Mouse (Mus musculus) midbrain, embryonic 16.5 days (tissue): ENCODE measurements around the gene Grik1. TPM values are rescaled to one million over a fixed set of nuclear protein-coding genes. Genes with fewer than 3 reads are reported as not detected.

Experiments used
- ATAC-seq: fragments of 200-750 bp; cut with Nextera tagmentation; 2 replicates; pipeline ENCODE4 v1.8.0; 2017; ENCODE audit warnings: moderate TSS enrichment
- H3K27ac ChIP-seq: fragments of 300-500 bp; sonication (generic); 2 replicates; pipeline ENCODE4 v1.5.1; 2014; ENCODE audit warnings: mild to moderate bottlenecking, low read length, mixed read lengths
- H3K27me3 ChIP-seq: fragments of 300-500 bp; sonication (generic); 2 replicates; pipeline ENCODE4 v1.6.1; 2014; ENCODE audit warnings: low read depth, low read length, mixed read lengths; ENCODE audit not compliant: control insufficient read depth, insufficient read depth
- H3K36me3 ChIP-seq: fragments of 300-500 bp; sonication (generic); 2 replicates; pipeline ENCODE4 v1.6.1; 2014; ENCODE audit warnings: mild to moderate bottlenecking, low read length, moderate library complexity, mixed read lengths; ENCODE audit not compliant: control insufficient read depth, insufficient read depth
- H3K4me1 ChIP-seq: fragments of 300-500 bp; sonication (generic); 2 replicates; pipeline ENCODE4 v1.6.1; 2014; ENCODE audit warnings: mild to moderate bottlenecking, low read length, mixed read lengths; ENCODE audit not compliant: control insufficient read depth, insufficient read depth
- H3K4me2 ChIP-seq: fragments of 300-500 bp; sonication (generic); 2 replicates; pipeline ENCODE4 v1.6.1; 2014; ENCODE audit warnings: mild to moderate bottlenecking, low read length, mixed read lengths
- H3K4me3 ChIP-seq: fragments of 300-500 bp; sonication (generic); 2 replicates; pipeline ENCODE4 v1.5.1; 2014; ENCODE audit warnings: low read depth, mild to moderate bottlenecking, low read length, moderate library complexity, mixed read lengths
- H3K9ac ChIP-seq: fragments of 300-500 bp; sonication (generic); 2 replicates; pipeline ENCODE4 v1.6.1; 2014; ENCODE audit warnings: low read depth, low read length, mixed read lengths
- H3K9me3 ChIP-seq: fragments of 300-500 bp; sonication (generic); replicated peaks from 2 replicates; pipeline ENCODE4 v1.6.1; 2014; ENCODE audit warnings: mild to moderate bottlenecking, low read length, mixed read lengths; ENCODE audit not compliant: control insufficient read depth, poor library complexity, severe bottlenecking
- WGBS: fragments of 180-500 bp; shearing (Covaris S2); extraction: QIAGEN DNeasy Blood & Tissue Kit; methylation state at CpG from one replicate; pipeline ENCODE4 v1.1.7; 2014; 5-methylcytosine and 5-hydroxymethylcytosine counted together
- polyA plus RNA-seq: library from polyadenylated mRNA; unstranded; fragments of >200 nt; fragmentation: Nextera tagmentation; extraction: Ambion mirVana; gene quantifications from 2 replicates; pipeline ENCODE4 v1.2.1, GENCODE M21; 2015

The Grik1 gene
- polyA plus RNA-seq, 1 experiment from 2014 or later, result 37.0 TPM

GRCm38 (mm10) chr16:87911201-87911600, 378.9 kb downstream of the Grik1 start:
- Histone ChIP-seq H3K36me3 (no peaks in the 10 kb centered on the region), H3K4me3 (no peak overlapping the region), H3K27me3 (no peaks in the 10 kb centered on the region), H3K9ac (no peak overlapping the region), H3K4me2 (no peak overlapping the region), H3K4me1 (peaks cover 9% of the 10 kb centered on the region), H3K27ac (no peak overlapping the region), H3K9me3 (no peaks in the 10 kb centered on the region)
- ATAC-seq, result no peak
- WGBS, result 61% methylated on average over 2 of the region's 2 CpGs

GRCm38 (mm10) chr16:87902049-87902448, 388.0 kb downstream of the Grik1 start:
- Histone ChIP-seq H3K4me2 (no peak overlapping the region), H3K9me3 (no peaks in the 10 kb centered on the region), H3K27ac (no peak overlapping the region), H3K4me3 (no peak overlapping the region), H3K9ac (no peak overlapping the region), H3K27me3 (no peaks in the 10 kb centered on the region), H3K4me1 (no peaks in the 10 kb centered on the region), H3K36me3 (no peaks in the 10 kb centered on the region)
- WGBS, result 80% methylated on average over 9 of the region's 9 CpGs
- no peak for ATAC-seq

GRCm38 (mm10) chr16:87901189-87901588, 388.9 kb downstream of the Grik1 start:
- 0 out of 2 replicates have a peak, but pooled peaks have one; percentile 21 for ATAC-seq
- Histone ChIP-seq H3K4me2 (no peak overlapping the region), H3K4me1 (no peaks in the 10 kb centered on the region), H3K36me3 (no peaks in the 10 kb centered on the region), H3K27ac (no peak overlapping the region), H3K27me3 (no peaks in the 10 kb centered on the region), H3K4me3 (no peak overlapping the region), H3K9me3 (no peaks in the 10 kb centered on the region), H3K9ac (no peak overlapping the region)
- WGBS, result 96% methylated on average over 2 of the region's 2 CpGs

- Histone ChIP-seq H3K4me1 (no peaks in the 10 kb centered on the region), H3K27ac (no peak overlapping the region), H3K36me3 (no peaks in the 10 kb centered on the region), H3K4me2 (no peak overlapping the region), H3K4me3 (no peak overlapping the region), H3K27me3 (no peaks in the 10 kb centered on the region), H3K9ac (no peak overlapping the region), H3K9me3 (no peaks in the 10 kb centered on the region)
- no peak for ATAC-seq
- WGBS, result 92% methylated on average over 2 of the region's 2 CpGs
Observed at GRCm38 (mm10) chr16:87875927-87876326, 414.1 kb downstream of the Grik1 start.

GRCm38 (mm10) chr16:87864526-87864925, 425.5 kb downstream of the Grik1 start:
- Histone ChIP-seq H3K27ac (no peak overlapping the region), H3K27me3 (no peaks in the 10 kb centered on the region), H3K9ac (no peak overlapping the region), H3K36me3 (no peaks in the 10 kb centered on the region), H3K4me3 (no peak overlapping the region), H3K4me2 (no peak overlapping the region), H3K4me1 (no peaks in the 10 kb centered on the region), H3K9me3 (no peaks in the 10 kb centered on the region)
- no peak for ATAC-seq
- WGBS, result 83% methylated on average over 6 of the region's 6 CpGs

GRCm38 (mm10) chr16:87861722-87862121, 428.3 kb downstream of the Grik1 start:
- 32% methylated on average over 1 of the region's 1 CpGs for WGBS

GRCm38 (mm10) chr16:87853451-87854085, 436.5 kb downstream of the Grik1 start:
- 90% methylated on average over 3 of the region's 3 CpGs for WGBS
- Histone ChIP-seq H3K4me3 (no peak overlapping the region), H3K27ac (no peak overlapping the region), H3K4me2 (no peak overlapping the region), H3K9ac (no peak overlapping the region), H3K4me1 (no peaks in the 10 kb centered on the region), H3K36me3 (no peaks in the 10 kb centered on the region), H3K27me3 (no peaks in the 10 kb centered on the region), H3K9me3 (no peaks in the 10 kb centered on the region)
- no peak for ATAC-seq

More at GRCm38 (mm10) chr16:87861722-87862121, 428.3 kb downstream of the Grik1 start:
- Histone ChIP-seq H3K4me1 (no peaks in the 10 kb centered on the region), H3K9ac (no peak overlapping the region), H3K4me2 (no peak overlapping the region), H3K27ac (no peak overlapping the region), H3K9me3 (no peaks in the 10 kb centered on the region), H3K36me3 (no peaks in the 10 kb centered on the region), H3K4me3 (no peak overlapping the region), H3K27me3 (no peaks in the 10 kb centered on the region)
- no peak for ATAC-seq

- Histone ChIP-seq H3K9ac (no peak overlapping the region), H3K4me1 (no peaks in the 10 kb centered on the region), H3K4me3 (no peak overlapping the region), H3K4me2 (no peak overlapping the region), H3K27me3 (no peaks in the 10 kb centered on the region), H3K36me3 (no peaks in the 10 kb centered on the region), H3K27ac (no peak overlapping the region), H3K9me3 (no peaks in the 10 kb centered on the region)
- WGBS, result 35% methylated on average over 2 of the region's 2 CpGs
- no peak for ATAC-seq
Observed at GRCm38 (mm10) chr16:87851550-87851949, 438.5 kb downstream of the Grik1 start.

GRCm38 (mm10) chr16:87848799-87849198, 441.3 kb downstream of the Grik1 start:
- H3K27ac ChIP-seq, result no peak overlapping the region
- ATAC-seq, result no peak
- H3K27me3 ChIP-seq, result no peaks in the 10 kb centered on the region
- H3K36me3 ChIP-seq, result no peaks in the 10 kb centered on the region
- H3K4me2 ChIP-seq, result no peak overlapping the region
- no peaks in the 10 kb centered on the region for H3K4me1 ChIP-seq
- no peak overlapping the region for H3K9ac ChIP-seq
- 89% methylated on average over 3 of the region's 3 CpGs for WGBS
- no peaks in the 10 kb centered on the region for H3K9me3 ChIP-seq
- no peak overlapping the region for H3K4me3 ChIP-seq
